Mouse (Mus musculus) lung, postnatal 0 days (tissue): ENCODE data around the gene Plekhg4.

Experiments
- CTCF ChIP-seq: IDR thresholded peaks from 2 replicates; pipeline ENCODE4 v1.5.1; 2016; ENCODE audit warnings: antibody characterized with exemption, mild to moderate bottlenecking
- EP300 ChIP-seq: IDR thresholded peaks from 2 replicates; pipeline ENCODE4 v1.6.1; 2016; ENCODE audit warnings: antibody characterized with exemption, mild to moderate bottlenecking, control low read depth

GRCm38 (mm10) chr8:105359208-105359607 lies 13.9 kb upstream of the Plekhg4 start:
- TF ChIP-seq CTCF (no peak), EP300 (no peak)
